Mouse (Mus musculus): ENCODE measurements around the gene Prr13.

Prr13 gene

GRCm38 (mm10) chr15:102458904-102459317 is at the start of gene Prr13:
TSS of gene Prr13 (plus strand) at chr15:102459028.
- DNase-seq = peak; percentile 97

- DNase-seq = no peak
Measured at GRCm38 (mm10) chr15:102409286-102409685, 49.5 kb upstream of the Prr13 start.

DNA sequence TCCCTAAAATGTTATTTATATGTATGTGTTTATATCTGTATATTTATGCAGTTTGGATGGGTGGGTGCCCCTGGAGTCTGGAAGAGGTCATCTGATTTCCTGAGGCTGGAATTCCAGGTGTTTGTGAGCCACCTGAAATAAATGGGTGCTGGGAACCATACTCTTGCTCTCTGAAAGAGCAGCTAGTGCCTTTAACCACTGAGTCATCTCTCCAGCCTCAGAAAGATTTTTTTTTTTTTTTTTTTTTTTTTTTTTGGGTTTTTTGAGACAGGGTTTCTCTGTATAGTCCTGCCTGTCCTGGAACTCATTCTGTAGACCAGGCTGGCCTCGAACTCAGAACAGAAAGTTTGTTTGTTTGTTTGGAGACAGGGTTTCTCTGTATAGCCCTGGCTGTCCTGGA is 47.8 kb upstream of the Prr13 start:
- DNase-seq = peak in 1 of 2 experiments; percentile 0

DNA sequence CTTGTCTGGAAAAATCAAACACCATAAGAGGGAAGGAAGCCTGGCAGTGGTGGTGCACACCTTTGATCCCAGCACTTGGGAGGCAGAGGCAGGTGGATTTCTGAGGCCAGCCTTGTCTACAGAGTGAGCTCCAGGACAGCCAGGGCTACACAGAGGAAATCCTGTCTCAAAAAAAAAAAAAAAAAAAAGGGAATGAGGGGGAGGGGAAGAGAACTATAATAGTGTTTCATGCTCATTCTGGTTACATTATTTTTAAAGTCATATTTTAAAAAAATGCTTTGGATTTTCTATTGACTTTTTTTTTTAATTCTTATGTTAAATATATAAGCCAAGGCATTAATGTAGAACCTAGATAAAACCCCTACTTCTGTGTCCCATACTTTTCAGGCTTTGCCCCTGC is 45.1 kb upstream of the Prr13 start:
- peak in 1 of 2 experiments; percentile 4 for DNase-seq

DNA sequence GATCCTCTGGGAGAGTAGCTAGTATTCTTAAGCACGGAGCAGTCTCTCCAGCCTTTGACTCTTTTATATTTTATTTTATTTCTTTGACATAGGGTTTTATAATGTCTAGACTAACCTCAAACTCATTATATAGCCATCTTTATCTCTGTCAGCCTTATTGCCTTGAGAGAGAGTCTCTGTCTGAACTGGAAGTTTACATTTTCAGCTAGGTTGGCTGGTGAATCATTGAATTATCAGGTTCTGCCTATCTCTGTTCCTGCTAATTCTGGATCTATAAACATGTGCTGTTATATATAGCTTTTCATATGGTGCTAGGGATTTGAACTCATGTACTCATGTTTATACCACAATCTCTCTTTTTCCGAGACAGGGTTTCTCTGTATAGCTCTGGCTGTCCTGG is 41.3 kb upstream of the Prr13 start:
- no peak for DNase-seq

- peak in 1 of 2 experiments; percentile 5 for DNase-seq
Measured at GRCm38 (mm10) chr15:102420986-102421385, 37.8 kb upstream of the Prr13 start.

DNA sequence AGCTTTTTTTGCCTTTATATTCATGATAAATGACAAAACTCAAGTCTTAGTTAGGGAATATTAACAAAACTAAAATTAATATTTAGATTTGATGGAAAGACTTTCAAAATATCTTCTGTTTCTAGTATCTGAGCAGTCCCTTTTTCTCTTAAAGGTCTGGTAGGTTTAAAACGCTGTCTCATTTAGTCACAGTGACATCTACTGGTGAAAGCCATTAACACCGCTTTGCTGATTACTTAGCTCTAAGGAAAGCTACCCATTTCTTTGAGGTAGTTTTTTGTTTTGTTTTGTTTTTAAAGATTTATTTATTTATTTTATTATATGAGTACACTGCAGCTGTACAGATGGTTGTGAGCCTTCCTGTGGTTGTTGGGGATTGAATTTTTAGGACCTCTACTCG is 37.4 kb upstream of the Prr13 start:
- DNase-seq = peak; percentile 26 to 79

DNA sequence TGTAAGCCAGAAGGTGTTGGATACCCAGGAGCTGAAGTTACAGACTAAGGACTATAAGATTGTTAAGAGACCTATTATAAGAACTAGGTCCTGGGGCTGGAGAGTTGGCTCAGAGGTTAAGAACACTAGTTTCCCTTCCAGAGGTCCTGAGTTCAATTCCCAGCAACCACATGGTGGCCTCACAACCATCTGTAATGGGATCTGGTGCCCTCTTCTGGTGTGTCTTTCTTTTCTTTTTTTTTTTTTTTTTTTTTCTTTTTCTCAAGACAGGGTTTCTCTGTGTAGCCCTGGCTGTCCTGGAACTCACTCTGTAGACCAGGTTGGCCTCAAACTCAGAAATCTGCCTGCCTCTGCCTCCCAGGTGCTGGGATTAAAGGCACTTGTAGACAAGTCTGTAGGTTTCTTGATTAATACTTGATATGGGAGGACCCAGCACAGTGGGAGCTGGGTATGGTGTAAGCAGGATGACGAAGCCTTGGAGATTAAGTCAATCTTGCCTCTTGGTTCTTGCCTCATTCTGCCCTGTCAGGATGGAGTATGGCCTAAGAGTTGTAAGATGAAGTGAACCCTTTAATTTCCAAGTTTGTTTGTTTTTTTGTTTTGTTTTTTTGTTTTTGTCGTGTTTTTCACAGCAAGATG is 35.1 kb upstream of the Prr13 start:
- DNase-seq = peak in 1 of 2 experiments; percentile 2

DNA sequence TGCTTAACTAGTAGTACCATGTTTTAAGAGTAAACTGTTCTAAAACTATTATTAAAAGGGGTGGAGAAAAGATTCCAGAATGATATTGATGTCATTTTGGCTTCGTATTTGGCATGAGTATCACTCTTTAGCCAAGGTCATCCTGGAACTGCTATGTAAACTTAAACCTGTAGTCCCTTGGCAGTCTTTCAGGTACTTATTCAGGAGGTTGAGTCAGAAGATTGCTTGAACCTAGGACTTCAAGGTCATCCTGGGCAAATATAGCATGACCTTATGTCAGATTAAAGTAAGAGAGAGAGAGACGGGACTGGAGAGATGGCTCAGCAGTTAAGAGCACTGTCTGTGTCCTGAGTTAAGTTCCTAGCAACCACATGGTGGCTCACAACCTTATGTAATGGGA is 34.2 kb upstream of the Prr13 start:
- DNase-seq = peak in 1 of 2 experiments; percentile 3

DNA sequence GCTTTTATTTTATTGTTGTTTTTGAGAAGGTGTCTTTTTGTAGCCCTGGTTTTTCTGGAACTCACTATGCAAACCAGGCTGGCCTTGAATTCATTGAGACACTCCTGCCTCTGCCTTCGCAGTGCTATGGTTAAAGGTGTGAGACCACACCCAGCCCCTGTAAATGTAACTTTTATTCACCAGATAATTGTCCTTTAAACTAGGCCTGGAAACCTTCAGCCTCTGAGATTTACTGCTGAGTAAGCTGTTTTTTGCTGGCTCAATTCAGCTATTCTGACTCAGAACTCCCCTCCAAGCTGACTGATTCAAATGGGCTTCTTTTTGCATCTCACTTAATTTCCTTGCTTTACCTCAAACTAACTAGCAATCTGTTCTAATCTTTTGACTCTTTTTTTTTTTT is 31.9 kb upstream of the Prr13 start:
- DNase-seq = no peak

DNA sequence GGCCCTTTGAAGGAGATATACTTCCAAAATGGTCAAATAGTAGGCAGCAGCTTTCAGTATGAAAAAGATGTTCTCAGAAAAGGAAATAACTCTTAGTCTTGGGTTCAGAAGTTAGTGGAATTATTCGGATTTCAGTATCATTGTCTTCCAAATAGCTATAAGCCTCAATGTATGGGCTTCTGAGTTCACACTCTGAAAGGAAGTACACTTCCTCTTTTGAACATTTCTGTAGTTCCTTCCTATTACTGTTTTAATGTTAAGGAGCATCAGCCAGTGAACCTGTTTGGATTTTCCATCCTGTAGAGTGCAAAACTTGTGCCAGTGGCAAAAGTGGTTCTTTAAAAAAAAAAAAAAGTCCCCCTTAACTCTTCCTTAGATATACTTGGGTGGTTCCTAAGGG is 26.8 kb upstream of the Prr13 start:
- DNase-seq = no peak

DNA sequence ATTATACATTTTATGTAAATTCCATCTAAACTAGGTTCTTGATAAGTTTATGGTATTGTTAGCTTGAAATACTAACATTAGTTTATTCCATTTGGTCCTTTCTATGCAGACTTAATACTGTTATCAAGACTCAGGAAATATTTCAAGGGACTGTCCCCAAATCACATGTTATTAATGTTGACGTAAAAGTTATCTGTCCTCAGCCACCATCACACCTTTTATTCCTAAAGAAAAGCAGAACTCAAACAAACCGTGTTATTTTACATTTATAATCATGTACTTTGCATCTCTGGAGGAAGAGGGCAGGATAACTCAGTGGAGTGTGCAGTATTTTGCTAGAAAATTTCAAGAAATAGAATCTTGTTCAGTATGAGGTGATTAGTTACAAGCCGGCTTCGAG is 25.7 kb upstream of the Prr13 start:
- DNase-seq = no peak

DNA sequence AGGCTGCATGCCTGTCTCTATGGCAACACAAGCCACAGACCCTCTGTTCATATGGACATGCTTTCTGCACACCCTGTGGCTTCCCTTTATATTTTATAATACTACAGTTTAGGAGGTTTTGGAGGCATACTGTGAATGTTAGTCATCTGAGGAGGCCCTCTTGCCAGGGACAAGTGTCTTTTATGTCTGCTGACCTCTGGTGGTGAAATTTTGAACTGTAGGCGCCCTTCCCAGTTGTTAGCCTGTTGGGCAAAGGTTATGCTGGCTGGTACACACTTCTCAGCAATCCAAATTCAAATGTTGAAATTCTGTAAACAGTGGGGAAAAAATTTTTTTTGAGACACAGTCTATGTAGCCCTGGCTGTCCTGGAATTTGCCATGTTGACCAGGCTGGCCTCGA is 16.3 kb upstream of the Prr13 start:
- DNase-seq = peak; percentile 84 to 93

GRCm38 (mm10) chr15:102445146-102445545 is 13.7 kb upstream of the Prr13 start, which contains the start of gene Amhr2:
TSS of gene Amhr2 (plus strand) at chr15:102445367.
- DNase-seq = no peak

- DNase-seq = no peak
Measured at GRCm38 (mm10) chr15:102446448-102446847, 12.4 kb upstream of the Prr13 start.

DNA sequence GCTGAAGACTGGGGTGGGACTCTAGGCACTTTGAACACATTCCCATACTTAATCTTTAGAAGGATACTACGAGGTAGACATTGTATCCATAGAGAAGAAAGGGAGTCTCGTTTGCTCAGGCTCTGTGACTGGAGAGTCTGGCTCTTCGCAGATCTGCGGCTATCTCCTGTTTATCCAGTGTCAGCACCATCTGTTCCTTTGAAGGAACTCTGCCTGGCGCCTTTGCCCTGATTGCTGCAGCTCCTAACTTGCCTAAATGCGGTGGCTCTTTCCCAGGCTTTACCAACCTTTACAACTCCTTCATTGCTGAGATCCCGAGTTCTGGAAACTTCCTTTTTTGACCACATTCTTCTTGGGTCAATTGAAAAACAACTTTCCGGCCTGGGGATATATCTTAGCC is 9.5 kb upstream of the Prr13 start:
- DNase-seq = no peak

DNA sequence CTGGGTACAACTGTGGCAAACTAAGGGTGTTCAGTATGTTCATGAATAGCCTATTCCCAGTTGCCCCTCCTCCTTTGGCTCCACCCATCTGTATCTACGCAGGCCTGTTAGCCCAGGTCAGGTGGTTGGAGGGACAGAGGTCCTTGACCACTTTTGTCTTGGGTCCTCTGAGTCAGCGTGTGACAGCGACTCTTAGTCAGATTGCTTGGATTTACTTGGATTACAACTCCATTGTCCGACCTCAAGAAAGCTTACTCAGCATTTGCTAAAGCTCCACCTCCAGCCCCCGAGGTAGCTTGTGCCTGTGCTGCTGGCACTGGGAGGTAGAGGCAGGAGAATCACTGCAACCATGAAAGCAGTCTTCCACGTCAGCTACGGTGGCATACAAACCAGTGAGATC is 7.9 kb upstream of the Prr13 start:
- DNase-seq = peak; percentile 53 to 75

DNA sequence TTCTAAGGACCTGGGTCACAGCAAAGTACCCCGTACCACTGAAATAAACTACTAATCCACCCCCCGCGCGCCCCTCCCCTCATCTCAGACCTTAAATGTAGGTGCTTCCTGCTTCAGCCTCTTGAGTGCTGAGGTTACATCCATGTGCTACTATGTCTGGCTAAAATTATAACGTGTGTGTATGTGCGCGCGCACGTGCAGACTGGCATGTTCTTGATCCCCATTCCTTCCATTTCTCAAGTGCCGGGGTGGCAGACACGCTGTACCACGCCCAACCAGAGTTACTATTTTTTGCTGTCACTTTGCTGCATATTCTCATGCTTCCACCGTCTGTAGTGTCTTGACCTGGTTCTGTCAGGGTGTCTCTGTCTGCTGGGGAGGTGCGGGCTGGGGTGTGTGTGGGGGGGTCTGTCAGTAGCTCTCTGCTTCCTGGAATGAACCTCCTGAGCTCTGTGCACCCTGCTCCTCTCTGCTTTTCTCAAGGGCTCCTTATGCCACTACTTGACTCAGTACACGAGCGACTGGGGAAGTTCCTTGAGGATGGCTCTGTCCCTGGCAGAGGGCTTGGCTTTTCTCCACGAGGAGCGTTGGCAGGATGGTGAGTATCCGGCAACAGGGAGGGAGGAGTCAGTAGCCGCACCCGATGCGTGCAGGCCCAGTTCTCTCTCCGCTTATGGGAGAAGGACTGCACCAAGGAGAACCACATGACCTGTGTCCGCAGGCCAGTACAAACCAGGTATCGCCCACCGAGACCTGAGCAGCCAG is 7.0 kb upstream of the Prr13 start:
- no peak for DNase-seq

- no peak for DNase-seq
Measured at GRCm38 (mm10) chr15:102455993-102456392, 2.8 kb upstream of the Prr13 start.

GRCm38 (mm10) chr15:102458050-102458736 is 635 bp upstream of the Prr13 start:
- no peak for DNase-seq

GRCm38 (mm10) chr15:102459381-102459780 is 553 bp downstream of the Prr13 start:
- no peak for DNase-seq

GRCm38 (mm10) chr15:102459847-102460246 is 1.0 kb downstream of the Prr13 start:
- no peak for DNase-seq

- no peak for DNase-seq
Measured at GRCm38 (mm10) chr15:102460409-102460808, 1.6 kb downstream of the Prr13 start.

GRCm38 (mm10) chr15:102460971-102461370 is 2.1 kb downstream of the Prr13 start:
- no peak for DNase-seq

All from kidney, postnatal 25 days (tissue).